Mouse (Mus musculus) liver, embryonic 14.5 days (tissue): ENCODE data around the gene Necab3. TPM values are rescaled to one million over a fixed set of nuclear protein-coding genes. Genes with fewer than 3 reads are reported as not detected.

Source experiments
- ATAC-seq: fragments of 200-750 bp; cut with Nextera tagmentation; 2 replicates; pipeline ENCODE4 v1.8.0; 2017; ENCODE audit warnings: moderate number of reproducible peaks, mild to moderate bottlenecking, moderate library complexity; ENCODE audit not compliant: insufficient read depth
- DNase-seq, 3 experiments: peaks; one replicate each; pipeline ENCODE4 v3.0.0-alpha.2; 2012 to 2013; ENCODE audit warnings: low read depth in 3 of 3, low spot score in 3 of 3
- H3K27ac ChIP-seq: fragments of 300-500 bp; sonication (generic); 2 replicates; pipeline ENCODE4 v1.5.1; 2014; ENCODE audit warnings: moderate library complexity, mild to moderate bottlenecking, control low read depth, inconsistent platforms
- H3K27me3 ChIP-seq: fragments of 300-500 bp; sonication (generic); 2 replicates; pipeline ENCODE4 v1.6.1; 2014; ENCODE audit warnings: mild to moderate bottlenecking, low read length, moderate library complexity; ENCODE audit not compliant: control insufficient read depth, insufficient read depth
- H3K36me3 ChIP-seq: fragments of 300-500 bp; sonication (generic); replicated peaks from 2 replicates; pipeline ENCODE4 v1.6.1; 2014; ENCODE audit warnings: low read depth; ENCODE audit not compliant: control insufficient read depth, insufficient read depth
- H3K4me1 ChIP-seq, 2 experiments: fragments of 200-500 bp in 1 of 2; fragments of 300-500 bp in 1 of 2; sonication (generic) in 1 of 2; replicated peaks; 2 replicates each; pipeline ENCODE4 v1.6.1; 2012 to 2014; ENCODE audit warnings: antibody characterized with exemption in 1 of 2, inconsistent platforms in 1 of 2, low read length in 1 of 2; ENCODE audit not compliant: control insufficient read depth in 2 of 2, insufficient read depth in 2 of 2
- H3K4me2 ChIP-seq: fragments of 300-500 bp; sonication (generic); 2 replicates; pipeline ENCODE4 v1.6.1; 2014; ENCODE audit warnings: low read depth, mild to moderate bottlenecking, control low read depth, moderate library complexity
- H3K4me3 ChIP-seq, 2 experiments: fragments of 200-500 bp in 1 of 2; fragments of 300-500 bp in 1 of 2; sonication (generic) in 1 of 2; 2 replicates each; pipeline ENCODE4 v1.5.1; 2012 to 2014; ENCODE audit warnings: low read depth in 2 of 2, low read length in 2 of 2, mild to moderate bottlenecking in 2 of 2, control low read depth in 1 of 2, inconsistent platforms in 1 of 2, moderate library complexity in 1 of 2; ENCODE audit not compliant: insufficient read depth in 1 of 2
- H3K9ac ChIP-seq: fragments of 300-500 bp; sonication (generic); replicated peaks from 2 replicates; pipeline ENCODE4 v1.6.1; 2014; ENCODE audit warnings: mild to moderate bottlenecking, control low read depth, moderate library complexity
- H3K9me3 ChIP-seq: fragments of 300-500 bp; sonication (generic); 2 replicates; pipeline ENCODE4 v1.6.1; 2016; ENCODE audit warnings: low read length, mixed read lengths; ENCODE audit not compliant: control insufficient read depth
- CTCF ChIP-seq: IDR thresholded peaks from 2 replicates; pipeline ENCODE4 v1.5.1; 2016; ENCODE audit warnings: antibody characterized with exemption, low read depth, control low read depth
- EP300 ChIP-seq: IDR thresholded peaks from 2 replicates; pipeline ENCODE4 v1.6.1; 2016; ENCODE audit warnings: antibody characterized with exemption, low read depth
- WGBS: fragments of 180-500 bp; shearing (Covaris S2); extraction: QIAGEN DNeasy Blood & Tissue Kit; methylation state at CpG from one replicate; pipeline ENCODE4 v1.1.7; 2014; ENCODE audit not compliant: insufficient replicate concordance; 5-methylcytosine and 5-hydroxymethylcytosine counted together
- polyA plus RNA-seq, 2 experiments: library from polyadenylated mRNA; depleted of rRNA in 1 of 2; stranded (reverse) in 1 of 2; unstranded in 1 of 2; fragments of >200 nt; fragmentation: Nextera tagmentation in 1 of 2; extraction: Ambion mirVana in 1 of 2; gene quantifications; 2 replicates each; pipeline versions ENCODE4 v1.2.1 to v1.2.3; 2012 to 2014

Gene Necab3
- polyA plus RNA-seq, 2 experiments = 0.80 to 0.96 TPM

- Histone ChIP-seq H3K9me3 (no peaks in the 10 kb centered on the region), H3K36me3 (peaks cover 5% of the 10 kb centered on the region), H3K27ac (no peak overlapping the region), H3K27me3 (no peaks in the 10 kb centered on the region), H3K4me1 (no peaks in the 10 kb centered on the region), H3K9ac (no peak overlapping the region), H3K4me2 (no peak overlapping the region), H3K4me3 (no peak overlapping the region)
- ATAC-seq (no peak), DNase-seq (no peak)
- 36% methylated on average over 5 of the region's 5 CpGs for WGBS
- TF ChIP-seq CTCF = no peak
- no peak for TF ChIP-seq EP300
Measured at GRCm38 (mm10) chr2:154522334-154522733, 36.4 kb downstream of the Necab3 start.

DNA sequence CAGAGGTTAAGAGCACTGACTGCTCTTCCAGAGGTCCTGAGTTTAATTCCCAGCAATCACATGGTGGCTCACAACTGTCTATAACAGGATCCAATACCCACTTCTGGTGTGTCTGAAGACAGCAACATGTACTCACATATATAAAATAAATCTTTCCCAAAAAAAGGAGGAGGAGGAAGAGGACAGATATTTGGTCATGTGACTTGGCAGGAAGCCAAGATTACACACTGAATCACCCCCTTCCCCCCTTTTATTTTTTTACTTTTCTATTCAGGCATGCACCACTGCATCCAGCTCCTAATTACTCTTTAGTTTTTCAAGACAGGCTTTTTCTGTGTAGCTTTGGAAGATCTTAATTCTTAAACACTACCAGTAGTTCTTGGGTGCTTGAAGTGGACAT lies 37.2 kb downstream of the Necab3 start:
- H3K4me2 ChIP-seq = no peak overlapping the region
- no peak overlapping the region for H3K4me3 ChIP-seq
- no peaks in the 10 kb centered on the region for H3K4me1 ChIP-seq
- H3K9ac ChIP-seq = no peak overlapping the region
- H3K27ac ChIP-seq = no peak overlapping the region
- H3K9me3 ChIP-seq = no peaks in the 10 kb centered on the region
- no peak for DNase-seq
- no peaks in the 10 kb centered on the region for H3K27me3 ChIP-seq
- no peak for ATAC-seq
- H3K36me3 ChIP-seq = peaks cover 5% of the 10 kb centered on the region
- TF ChIP-seq CTCF = no peak
- no peak for TF ChIP-seq EP300

DNA sequence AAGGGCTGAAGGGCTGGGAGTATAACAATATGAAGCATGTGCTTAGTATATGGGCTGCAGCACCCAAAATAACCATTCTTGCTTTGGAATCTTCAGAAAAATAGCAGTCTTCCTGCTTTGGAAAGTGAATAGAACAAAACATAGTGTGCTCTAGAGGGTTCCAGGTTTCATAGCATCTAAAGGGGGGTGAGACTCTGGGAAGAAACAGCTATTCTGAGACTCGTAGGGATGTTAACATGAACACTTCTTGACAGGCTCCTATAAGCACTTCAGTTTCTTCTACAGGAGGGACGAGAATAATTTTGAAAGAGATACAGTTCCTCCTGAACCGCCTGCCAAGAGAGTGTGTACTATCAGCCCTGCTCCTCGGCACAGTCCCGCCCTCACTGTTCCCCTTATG lies 41.3 kb downstream of the Necab3 start:
- no peak overlapping the region for H3K4me2 ChIP-seq
- H3K9me3 ChIP-seq = no peaks in the 10 kb centered on the region
- DNase-seq = no peak
- H3K27me3 ChIP-seq = no peaks in the 10 kb centered on the region
- no peak overlapping the region for H3K4me3 ChIP-seq
- H3K27ac ChIP-seq = no peak overlapping the region
- no peaks in the 10 kb centered on the region for H3K4me1 ChIP-seq
- no peaks in the 10 kb centered on the region; the same call in 1 of the 2 replicates for H3K36me3 ChIP-seq
- TF ChIP-seq CTCF (no peak), EP300 (no peak)
- H3K9ac ChIP-seq = no peak overlapping the region
- no peak for ATAC-seq
- 70% methylated on average over 5 of the region's 5 CpGs for WGBS

DNA sequence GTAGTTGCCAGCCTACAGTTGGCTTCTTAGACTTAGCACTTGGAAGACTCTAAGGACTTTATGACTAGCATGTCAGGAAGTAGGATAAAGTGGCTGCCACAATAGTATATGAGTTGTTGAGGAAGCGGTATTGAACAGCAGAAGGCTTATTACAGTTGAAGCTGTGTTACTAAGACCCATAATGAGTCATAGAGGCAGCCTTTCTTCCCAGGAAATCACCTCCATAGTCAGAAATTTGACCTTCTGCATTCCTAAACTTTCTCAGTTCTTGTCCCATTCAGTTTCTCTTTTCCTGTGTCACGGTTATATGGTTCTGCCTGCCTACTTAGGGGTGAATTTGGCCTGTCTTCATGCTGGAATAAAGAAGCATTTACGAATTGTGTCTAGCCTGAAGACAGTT lies 41.7 kb downstream of the Necab3 start:
- Histone ChIP-seq H3K4me1 (no peaks in the 10 kb centered on the region), H3K9ac (no peak overlapping the region), H3K27ac (no peak overlapping the region), H3K4me2 (no peak overlapping the region), H3K9me3 (no peaks in the 10 kb centered on the region), H3K36me3 (no peaks in the 10 kb centered on the region; the same call in 1 of the 2 replicates), H3K27me3 (no peaks in the 10 kb centered on the region), H3K4me3 (no peak overlapping the region)
- TF ChIP-seq CTCF (no peak), EP300 (no peak)
- ATAC-seq (no peak), DNase-seq (no peak)
- 74% methylated on average over 3 of the region's 3 CpGs for WGBS

- 79% methylated on average over 3 of the region's 3 CpGs for WGBS
- no peaks in the 10 kb centered on the region for H3K9me3 ChIP-seq
- H3K4me1 ChIP-seq = peaks cover 0 to 4% of the 10 kb centered on the region in 2 experiments; a peak in 1 of 4 replicates
- no peak overlapping the region for H3K4me3 ChIP-seq
- TF ChIP-seq EP300 = no peak
- TF ChIP-seq CTCF = no peak
- H3K9ac ChIP-seq = no peak overlapping the region
- no peaks in the 10 kb centered on the region for H3K27me3 ChIP-seq
- ATAC-seq = no peak
- H3K27ac ChIP-seq = no peak overlapping the region
- no peak overlapping the region for H3K4me2 ChIP-seq
- DNase-seq = no peak
- no peaks in the 10 kb centered on the region for H3K36me3 ChIP-seq
Measured at GRCm38 (mm10) chr2:154510141-154510540, 48.5 kb downstream of the Necab3 start.
